Mouse (Mus musculus) monocyte, adult 5-6 weeks (primary cell): ENCODE data around the gene Lmtk2. TPM values are rescaled to one million over a fixed set of nuclear protein-coding genes. Genes with fewer than 3 reads are reported as not detected.

Experiments
- ATAC-seq: fragments of 153-309, 156-312 bp; replicated peaks from 2 replicates; pipeline ENCODE4 v1.8.0; 2017; ENCODE audit warnings: mild to moderate bottlenecking; ENCODE audit not compliant: low TSS enrichment, insufficient number of reproducible peaks, severe bottlenecking, poor library complexity, low FRiP score
- total RNA-seq: library from RNA; stranded (forward); fragments of 200-1000, 200-491, 200-594 nt; gene quantifications from 3 replicates; pipeline ENCODE4 v1.2.3, GENCODE M21; 2017

Gene Lmtk2
- total RNA-seq, 1 experiment from 2014 or later, result 12.8 TPM

- no peak for ATAC-seq
Measured at GRCm38 (mm10) chr5:144105070-144105469, 4.8 kb downstream of the Lmtk2 start.

- no peak for ATAC-seq
Measured at GRCm38 (mm10) chr5:144105471-144106129, 5.4 kb downstream of the Lmtk2 start.

- no peak for ATAC-seq
Measured at GRCm38 (mm10) chr5:144106130-144106510, 5.9 kb downstream of the Lmtk2 start.

- ATAC-seq, result peak; percentile 79
Measured at GRCm38 (mm10) chr5:144109201-144109600, 9.0 kb downstream of the Lmtk2 start.

- ATAC-seq, result no peak
Measured at GRCm38 (mm10) chr5:144112574-144113438, 12.6 kb downstream of the Lmtk2 start.

- no peak for ATAC-seq
Measured at GRCm38 (mm10) chr5:144114068-144114467, 13.8 kb downstream of the Lmtk2 start.

GRCm38 (mm10) chr5:144114970-144115627 is 14.9 kb downstream of the Lmtk2 start:
- ATAC-seq, result no peak

- no peak for ATAC-seq
Measured at GRCm38 (mm10) chr5:144115628-144115977, 15.4 kb downstream of the Lmtk2 start.

- ATAC-seq, result no peak
Measured at GRCm38 (mm10) chr5:144118271-144118670, 18.0 kb downstream of the Lmtk2 start.

GRCm38 (mm10) chr5:144119286-144119685 is 19.1 kb downstream of the Lmtk2 start:
- no peak for ATAC-seq

GRCm38 (mm10) chr5:144121489-144121888 is 21.3 kb downstream of the Lmtk2 start:
- no peak for ATAC-seq

- ATAC-seq, result peak; percentile 79
Measured at GRCm38 (mm10) chr5:144125979-144126755, 25.9 kb downstream of the Lmtk2 start.

GRCm38 (mm10) chr5:144143531-144143930 is 43.3 kb downstream of the Lmtk2 start:
- ATAC-seq, result no peak

- no peak for ATAC-seq
Measured at GRCm38 (mm10) chr5:144146898-144147297, 46.7 kb downstream of the Lmtk2 start.

- no peak for ATAC-seq
Measured at GRCm38 (mm10) chr5:144149530-144149929, 49.3 kb downstream of the Lmtk2 start.

- no peak for ATAC-seq
Measured at GRCm38 (mm10) chr5:144151270-144151669, 51.0 kb downstream of the Lmtk2 start.

- ATAC-seq, result no peak
Measured at GRCm38 (mm10) chr5:144154528-144154927, 54.3 kb downstream of the Lmtk2 start.

GRCm38 (mm10) chr5:144158604-144159003 is 58.4 kb downstream of the Lmtk2 start:
- no peak for ATAC-seq

GRCm38 (mm10) chr5:144159137-144159536 is 58.9 kb downstream of the Lmtk2 start:
- ATAC-seq, result no peak
